Mouse (Mus musculus): Measurements from ENCODE around the gene Asb8.
A peak's percentile ranks its signal among the peaks of the same experiment; 100 is the strongest.

Gene Asb8

GRCm38 (mm10) chr15:98165525-98165924 lies at the start of gene Asb8:
Gene Asb8, minus strand, starts transcription at chr15:98165625.
- no peak for DNase-seq (ENCODE audit: low read depth, low spot score)

- no peak for DNase-seq (ENCODE audit: low read depth, low spot score)
These were observed 48.7 kb upstream of the Asb8 start for GRCm38 (mm10) chr15:98214130-98214529.

- DNase-seq (ENCODE audit: low read depth, low spot score), result no peak
These were observed 48.0 kb upstream of the Asb8 start for GRCm38 (mm10) chr15:98213336-98213870.

- DNase-seq (ENCODE audit: low read depth, low spot score), result no peak
These were observed 44.3 kb upstream of the Asb8 start for GRCm38 (mm10) chr15:98209676-98210075.

- DNase-seq (ENCODE audit: low read depth, low spot score), result no peak
These were observed 30.0 kb upstream of the Asb8 start, which contains the start of gene Olfr288 for GRCm38 (mm10) chr15:98195442-98195841. Gene Olfr288, minus strand, starts transcription at chr15:98195542.

GRCm38 (mm10) chr15:98184456-98184855 lies 19.0 kb upstream of the Asb8 start:
- no peak for DNase-seq (ENCODE audit: low read depth, low spot score)

- DNase-seq (ENCODE audit: low read depth, low spot score), result no peak
These were observed 16.6 kb upstream of the Asb8 start for GRCm38 (mm10) chr15:98181856-98182570.

GRCm38 (mm10) chr15:98181132-98181711 lies 15.8 kb upstream of the Asb8 start:
- DNase-seq (ENCODE audit: low read depth, low spot score), result peak; percentile 90

GRCm38 (mm10) chr15:98180567-98181131 lies 15.2 kb upstream of the Asb8 start:
- no peak for DNase-seq (ENCODE audit: low read depth, low spot score)

GRCm38 (mm10) chr15:98177320-98177719 lies 11.9 kb upstream of the Asb8 start:
- no peak for DNase-seq (ENCODE audit: low read depth, low spot score)

- no peak for DNase-seq (ENCODE audit: low read depth, low spot score)
These were observed 8.4 kb upstream of the Asb8 start for GRCm38 (mm10) chr15:98173821-98174220.

- DNase-seq (ENCODE audit: low read depth, low spot score), result no peak
These were observed 6.7 kb upstream of the Asb8 start for GRCm38 (mm10) chr15:98172113-98172512.

GRCm38 (mm10) chr15:98170917-98171316 lies 5.5 kb upstream of the Asb8 start:
- DNase-seq (ENCODE audit: low read depth, low spot score), result no peak

- DNase-seq (ENCODE audit: low read depth, low spot score), result no peak
These were observed 4.9 kb upstream of the Asb8 start for GRCm38 (mm10) chr15:98170365-98170764.

- no peak for DNase-seq (ENCODE audit: low read depth, low spot score)
These were observed 3.2 kb upstream of the Asb8 start for GRCm38 (mm10) chr15:98168622-98169004.

GRCm38 (mm10) chr15:98167645-98168621 lies 2.5 kb upstream of the Asb8 start:
- DNase-seq (ENCODE audit: low read depth, low spot score), result no peak

- DNase-seq (ENCODE audit: low read depth, low spot score), result no peak
These were observed 1.7 kb upstream of the Asb8 start, which contains the start of gene Ccdc184 for GRCm38 (mm10) chr15:98166963-98167644. Gene Ccdc184, plus strand, starts transcription at chr15:98167158.

GRCm38 (mm10) chr15:98162561-98162960 lies 2.9 kb downstream of the Asb8 start:
- DNase-seq (ENCODE audit: low read depth, low spot score), result no peak

GRCm38 (mm10) chr15:98161026-98161805 lies 4.2 kb downstream of the Asb8 start:
- DNase-seq (ENCODE audit: low read depth, low spot score), result no peak

- DNase-seq (ENCODE audit: low read depth, low spot score), result no peak
These were observed 8.2 kb downstream of the Asb8 start for GRCm38 (mm10) chr15:98157253-98157652.

Data from retina, adult 2 months (tissue).